Mouse (Mus musculus) hindlimb bud, embryonic 11.5 days (tissue): Measurements from ENCODE around the gene Rnf182.

Experiments
- DNase-seq: peaks from one replicate; pipeline ENCODE4 v3.0.0-alpha.2; 2012; ENCODE audit warnings: low read depth, low spot score; ENCODE audit errors: extremely low spot score

Rnf182 gene

GRCm38 (mm10) chr13:43696011-43696410, 80.5 kb downstream of the Rnf182 start:
- no peak for DNase-seq

GRCm38 (mm10) chr13:43698506-43698905, 83.0 kb downstream of the Rnf182 start:
- DNase-seq = no peak

DNA sequence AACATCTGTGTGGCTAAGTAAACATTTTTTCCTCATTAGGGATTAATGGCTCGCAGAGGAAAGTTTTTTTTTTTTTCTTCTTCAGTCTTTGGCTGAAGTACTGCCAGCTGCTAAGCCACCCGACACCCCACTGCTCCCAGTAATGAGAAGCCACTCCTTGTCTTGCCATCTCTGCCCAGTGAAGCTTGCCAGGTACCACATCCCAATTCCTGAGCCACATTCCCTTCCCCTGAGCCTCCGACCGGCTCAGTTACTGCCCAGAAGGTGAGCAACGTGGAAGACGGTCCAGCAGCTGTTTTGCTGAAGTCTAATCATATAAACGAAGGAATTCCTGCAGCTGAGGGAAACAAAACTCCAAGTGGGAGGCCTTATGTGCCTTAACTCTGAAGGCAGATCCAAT, 88.0 kb downstream of the Rnf182 start:
- DNase-seq = no peak

- DNase-seq = no peak
These were observed 89.1 kb downstream of the Rnf182 start for GRCm38 (mm10) chr13:43704533-43705116.

DNA sequence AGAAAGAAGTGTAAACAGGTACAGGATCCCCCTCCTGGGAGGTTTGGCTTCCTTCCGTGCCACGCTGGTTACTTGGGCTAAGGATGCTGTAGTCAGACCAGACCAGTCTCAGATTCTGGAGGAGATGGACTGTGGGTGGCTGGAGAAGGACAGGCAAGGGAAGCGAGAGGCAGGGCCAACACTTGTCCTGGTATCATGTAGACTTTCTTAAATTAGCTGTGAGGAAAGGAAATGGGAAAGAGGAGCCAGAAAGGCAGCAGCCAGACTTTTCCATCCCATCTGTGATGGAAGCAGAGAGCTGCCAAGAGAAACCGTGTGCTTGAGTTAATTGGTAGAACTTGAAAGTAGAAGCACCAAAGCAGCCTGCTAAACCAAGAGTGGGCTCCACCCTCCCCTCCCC, 90.9 kb downstream of the Rnf182 start:
- DNase-seq = no peak

GRCm38 (mm10) chr13:43709529-43709928, 94.0 kb downstream of the Rnf182 start:
- DNase-seq = no peak

GRCm38 (mm10) chr13:43711708-43712314, 96.3 kb downstream of the Rnf182 start:
- no peak for DNase-seq

GRCm38 (mm10) chr13:43714741-43715140, 99.2 kb downstream of the Rnf182 start:
- DNase-seq = no peak

DNA sequence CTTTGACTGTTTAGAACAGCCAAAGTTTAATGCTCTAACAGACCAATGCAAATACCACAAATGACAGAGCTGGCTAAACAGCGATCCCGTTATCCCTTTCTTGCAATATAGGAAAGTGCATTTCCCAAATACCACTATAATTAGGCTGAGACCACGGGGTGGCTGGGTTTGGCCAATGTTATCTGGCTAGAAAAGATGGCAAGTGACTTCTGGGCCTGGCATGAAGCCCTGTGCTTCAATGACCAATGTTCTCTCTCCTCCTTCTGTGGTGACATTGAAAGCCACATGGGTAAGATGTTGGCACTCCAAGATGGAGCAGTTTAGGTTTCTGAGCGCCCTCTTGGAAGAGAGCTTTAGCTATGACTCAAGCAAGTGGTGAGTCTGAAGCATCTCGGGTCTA, 100.0 kb downstream of the Rnf182 start:
- DNase-seq = no peak

GRCm38 (mm10) chr13:43716514-43717036, 101.1 kb downstream of the Rnf182 start:
- no peak for DNase-seq

- no peak for DNase-seq
These were observed 102.7 kb downstream of the Rnf182 start for GRCm38 (mm10) chr13:43718173-43718572.

DNA sequence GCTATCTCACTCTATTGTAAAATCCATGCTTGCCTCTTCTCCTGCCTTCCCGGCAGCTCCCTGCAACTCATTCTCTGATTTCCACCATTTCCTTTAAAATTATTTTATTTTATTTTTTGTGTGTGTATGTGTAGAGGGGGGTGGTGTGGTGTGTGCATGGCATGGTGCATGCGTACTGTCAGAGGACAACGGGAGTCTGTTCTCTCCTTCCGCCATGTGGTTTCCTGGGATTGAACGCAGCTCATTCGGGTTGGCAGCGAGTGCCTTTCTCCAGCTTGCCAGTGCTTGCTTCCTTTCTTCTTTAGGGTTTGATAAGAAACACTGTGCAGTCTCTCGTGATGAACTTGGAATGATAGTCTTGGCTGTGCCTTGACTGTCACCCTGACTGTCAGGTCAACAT, 105.0 kb downstream of the Rnf182 start:
- DNase-seq = no peak
